Mouse (Mus musculus) G1E (cell line): ENCODE results near the gene Jak1.

Experiments used
- CTCF ChIP-seq: IDR thresholded peaks from 2 replicates; pipeline ENCODE4 v1.5.1; 2012; ENCODE audit warnings: low read depth, low read length, inconsistent platforms, mixed read lengths
- GATA1 ChIP-seq: IDR thresholded peaks from 2 replicates; pipeline ENCODE4 v1.6.1; 2012; ENCODE audit warnings: borderline replicate concordance, low read length, inconsistent platforms, mixed read lengths
- GATA2 ChIP-seq: IDR thresholded peaks from 2 replicates; pipeline ENCODE4 v1.6.1; 2012; ENCODE audit warnings: low read depth, low read length, inconsistent platforms, borderline replicate concordance
- POLR2AphosphoS5 ChIP-seq: IDR thresholded peaks from 2 replicates; pipeline ENCODE4 v1.6.1; 2012; ENCODE audit warnings: low read depth, low read length, inconsistent platforms; ENCODE audit not compliant: insufficient replicate concordance
- TAL1 ChIP-seq: conservative IDR thresholded peaks from 2 replicates; pipeline ENCODE4 v1.6.1; 2012; ENCODE audit warnings: low read depth, low read length, inconsistent platforms, mixed read lengths

- TF ChIP-seq CTCF, result no peak
- no peak for TF ChIP-seq TAL1
- no peak for TF ChIP-seq GATA1
- no peak for TF ChIP-seq POLR2AphosphoS5
- TF ChIP-seq GATA2, result no peak
Measured at GRCm38 (mm10) chr4:101141768-101142167, 123.3 kb downstream of the Jak1 start.
